Mouse (Mus musculus): ENCODE data around the gene Prkg1.
A peak's percentile ranks its signal among the peaks of the same experiment; 100 is the strongest.
"Not testable (repeated sequence)": the region's sequence is repeated elsewhere in the genome, so short reads cannot be mapped to it uniquely, and the experiment has no call there.

Gene Prkg1

GRCm38 (mm10) chr19:31442311-31442710 is 322.5 kb downstream of the Prkg1 start:
- DNase-seq (ENCODE audit: extremely low spot score, low read depth, low spot score): no peak

- no peak for DNase-seq (ENCODE audit: extremely low spot score, low read depth, low spot score)
These were observed 331.4 kb downstream of the Prkg1 start for GRCm38 (mm10) chr19:31433446-31433845.

GRCm38 (mm10) chr19:31431411-31431810 is 333.4 kb downstream of the Prkg1 start:
- DNase-seq (ENCODE audit: extremely low spot score, low read depth, low spot score): no peak

- no peak for DNase-seq (ENCODE audit: extremely low spot score, low read depth, low spot score)
These were observed 338.7 kb downstream of the Prkg1 start for GRCm38 (mm10) chr19:31426142-31426541.

GRCm38 (mm10) chr19:31425199-31425598 is 339.6 kb downstream of the Prkg1 start:
- DNase-seq (ENCODE audit: extremely low spot score, low read depth, low spot score): no peak

- no peak for DNase-seq (ENCODE audit: extremely low spot score, low read depth, low spot score)
These were observed 340.5 kb downstream of the Prkg1 start for GRCm38 (mm10) chr19:31424319-31424718.

- DNase-seq (ENCODE audit: extremely low spot score, low read depth, low spot score): no peak
These were observed 351.3 kb downstream of the Prkg1 start for GRCm38 (mm10) chr19:31413571-31413970.

- no peak for DNase-seq (ENCODE audit: extremely low spot score, low read depth, low spot score)
These were observed 368.7 kb downstream of the Prkg1 start for GRCm38 (mm10) chr19:31396096-31396495.

- no peak for DNase-seq (ENCODE audit: extremely low spot score, low read depth, low spot score)
These were observed 379.5 kb downstream of the Prkg1 start for GRCm38 (mm10) chr19:31385353-31385752.

- DNase-seq (ENCODE audit: extremely low spot score, low read depth, low spot score): no peak
These were observed 381.0 kb downstream of the Prkg1 start for GRCm38 (mm10) chr19:31383881-31384280.

- no peak for DNase-seq (ENCODE audit: extremely low spot score, low read depth, low spot score)
These were observed 394.7 kb downstream of the Prkg1 start for GRCm38 (mm10) chr19:31370106-31370505.

GRCm38 (mm10) chr19:31369116-31369515 is 395.7 kb downstream of the Prkg1 start:
- no peak for DNase-seq (ENCODE audit: extremely low spot score, low read depth, low spot score)

- DNase-seq (ENCODE audit: extremely low spot score, low read depth, low spot score): no peak
These were observed 402.8 kb downstream of the Prkg1 start for GRCm38 (mm10) chr19:31362051-31362450.

GRCm38 (mm10) chr19:31361575-31361974 is 403.3 kb downstream of the Prkg1 start:
- no peak for DNase-seq (ENCODE audit: extremely low spot score, low read depth, low spot score)

- no peak for DNase-seq (ENCODE audit: extremely low spot score, low read depth, low spot score)
These were observed 403.7 kb downstream of the Prkg1 start for GRCm38 (mm10) chr19:31361161-31361560.

GRCm38 (mm10) chr19:31354959-31355358 is 409.9 kb downstream of the Prkg1 start:
- no peak for DNase-seq (ENCODE audit: extremely low spot score, low read depth, low spot score)

GRCm38 (mm10) chr19:31352784-31353183 is 412.0 kb downstream of the Prkg1 start:
- DNase-seq (ENCODE audit: extremely low spot score, low read depth, low spot score): not testable (repeated sequence)

- no peak for DNase-seq (ENCODE audit: extremely low spot score, low read depth, low spot score)
These were observed 413.0 kb downstream of the Prkg1 start for GRCm38 (mm10) chr19:31351796-31352195.

- DNase-seq (ENCODE audit: extremely low spot score, low read depth, low spot score): peak; percentile 46
These were observed 422.7 kb downstream of the Prkg1 start for GRCm38 (mm10) chr19:31342150-31342549.

GRCm38 (mm10) chr19:31340898-31341297 is 423.9 kb downstream of the Prkg1 start:
- no peak for DNase-seq (ENCODE audit: extremely low spot score, low read depth, low spot score)

- DNase-seq (ENCODE audit: extremely low spot score, low read depth, low spot score): no peak
These were observed 426.3 kb downstream of the Prkg1 start for GRCm38 (mm10) chr19:31338355-31339101.

- no peak for DNase-seq (ENCODE audit: extremely low spot score, low read depth, low spot score)
These were observed 427.0 kb downstream of the Prkg1 start for GRCm38 (mm10) chr19:31337863-31338217.

Measured in hindlimb bud, embryonic 11.5 days (tissue).